Mouse (Mus musculus): ENCODE data around the gene Yipf3.

DNA sequence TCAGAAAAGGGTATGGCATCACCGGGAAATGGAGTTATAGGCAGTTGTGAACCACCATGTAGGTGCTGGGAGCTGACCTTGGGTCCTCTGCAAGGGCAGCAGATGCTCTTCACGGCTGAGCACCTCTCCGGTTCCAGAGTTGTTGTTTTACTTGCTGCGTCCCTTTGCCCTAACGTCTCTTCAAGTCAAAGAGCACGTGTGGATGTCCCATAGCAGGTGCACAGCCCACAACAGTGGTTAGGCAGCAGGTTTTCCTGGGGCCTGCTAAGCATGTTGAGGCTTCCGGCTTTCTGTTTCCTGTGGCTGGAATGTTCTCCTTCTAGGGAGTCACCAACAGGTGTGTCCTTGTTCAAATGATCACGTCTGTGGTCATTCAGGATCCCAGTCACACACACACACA lies 36.0 kb downstream of the Yipf3 start:
- TF ChIP-seq CTCF (IDR thresholded peaks at IDR 0.05; ENCODE audit: low read depth) (no peak), EP300 (IDR thresholded peaks at IDR 0.05; ENCODE audit: low read depth) (no peak)
